Mouse (Mus musculus) spleen, adult 2 months (tissue): ENCODE measurements around the gene Hecw2.

Experiments used
- CTCF ChIP-seq: fragments of 200-500 bp; IDR thresholded peaks from 2 replicates; pipeline ENCODE4 v1.5.1; 2011; ENCODE audit warnings: mild to moderate bottlenecking, inconsistent platforms; ENCODE audit not compliant: insufficient read depth, insufficient read length, insufficient replicate concordance; ENCODE audit errors: extremely low read depth
- POLR2A ChIP-seq: fragments of 200-500 bp; IDR thresholded peaks from 2 replicates; pipeline ENCODE4 v1.6.1; 2011; ENCODE audit warnings: low read depth, low read length, inconsistent platforms

DNA sequence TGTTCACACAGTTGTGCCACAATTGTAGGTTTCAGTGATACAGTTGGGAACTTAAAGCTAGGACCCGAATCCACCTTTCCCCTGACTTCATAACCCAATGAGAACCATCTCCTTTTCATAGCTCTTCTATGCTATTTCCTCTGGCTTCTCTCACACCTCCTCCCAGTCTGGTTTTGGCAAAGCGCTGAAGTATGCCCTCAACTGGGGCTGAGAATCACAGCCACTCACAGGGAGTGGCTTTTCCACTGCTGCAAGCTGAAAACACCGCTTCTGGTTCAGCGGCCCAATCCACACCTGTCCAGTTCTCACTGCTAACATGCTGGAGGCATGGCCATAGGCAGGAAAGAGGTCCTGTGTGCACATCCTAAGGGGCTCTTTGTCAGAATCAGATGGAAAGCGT, 300.7 kb downstream of the Hecw2 start:
- no peak for TF ChIP-seq POLR2A
- no peak for TF ChIP-seq CTCF
